Mouse (Mus musculus): ENCODE results near the gene Olfr12. TPM values are rescaled to one million over a fixed set of nuclear protein-coding genes. Genes with fewer than 3 reads are reported as not detected.

The Olfr12 gene
- total RNA-seq, 2 experiments from 2014 or later = not detected

- DNase-seq (ENCODE audit: low spot score in 2 of 2) = peak; percentile 56 to 69
Observed at GRCm38 (mm10) chr1:92638736-92639135, 21.1 kb downstream of the Olfr12 start.

- no peak for DNase-seq (ENCODE audit: low spot score in 2 of 2)
Observed at GRCm38 (mm10) chr1:92640393-92640792, 22.8 kb downstream of the Olfr12 start.

GRCm38 (mm10) chr1:92641514-92642272, 24.1 kb downstream of the Olfr12 start, which contains the start of gene Cops9:
Gene Cops9, minus strand, starts transcription at chr1:92641985.
- peak; percentile 80 to 93 for DNase-seq (ENCODE audit: low spot score in 2 of 2)

GRCm38 (mm10) chr1:92643691-92644090, 26.1 kb downstream of the Olfr12 start:
- DNase-seq (ENCODE audit: low spot score in 2 of 2) = no peak

- no peak for DNase-seq (ENCODE audit: low spot score in 2 of 2)
Observed at GRCm38 (mm10) chr1:92644916-92645315, 27.3 kb downstream of the Olfr12 start.

- DNase-seq (ENCODE audit: low spot score in 2 of 2) = no peak
Observed at GRCm38 (mm10) chr1:92646111-92646510, 28.5 kb downstream of the Olfr12 start.

GRCm38 (mm10) chr1:92646601-92647000, 29.0 kb downstream of the Olfr12 start:
- no peak for DNase-seq (ENCODE audit: low spot score in 2 of 2)

GRCm38 (mm10) chr1:92647026-92647425, 29.4 kb downstream of the Olfr12 start:
- no peak for DNase-seq (ENCODE audit: low spot score in 2 of 2)

GRCm38 (mm10) chr1:92647752-92648151, 30.2 kb downstream of the Olfr12 start:
- peak in 1 of 2 experiments; percentile 84 for DNase-seq (ENCODE audit: low spot score in 2 of 2)

GRCm38 (mm10) chr1:92648197-92648596, 30.6 kb downstream of the Olfr12 start:
- no peak for DNase-seq (ENCODE audit: low spot score in 2 of 2)

GRCm38 (mm10) chr1:92648673-92649072, 31.1 kb downstream of the Olfr12 start, which contains the start of gene Otos:
Gene Otos, minus strand, starts transcription at chr1:92648841.
- peak; percentile 54 to 87 for DNase-seq (ENCODE audit: low spot score in 2 of 2)

GRCm38 (mm10) chr1:92651467-92651866, 33.9 kb downstream of the Olfr12 start:
- DNase-seq (ENCODE audit: low spot score in 2 of 2) = no peak

- DNase-seq (ENCODE audit: low spot score in 2 of 2) = no peak
Observed at GRCm38 (mm10) chr1:92653179-92653578, 35.6 kb downstream of the Olfr12 start.

GRCm38 (mm10) chr1:92654676-92655075, 37.1 kb downstream of the Olfr12 start:
- no peak for DNase-seq (ENCODE audit: low spot score in 2 of 2)

- DNase-seq (ENCODE audit: low spot score in 2 of 2) = no peak
Observed at GRCm38 (mm10) chr1:92657025-92657820, 39.6 kb downstream of the Olfr12 start.

- no peak for DNase-seq (ENCODE audit: low spot score in 2 of 2)
Observed at GRCm38 (mm10) chr1:92659392-92659791, 41.8 kb downstream of the Olfr12 start.

GRCm38 (mm10) chr1:92667106-92667505, 49.5 kb downstream of the Olfr12 start:
- no peak for DNase-seq (ENCODE audit: low spot score in 2 of 2)

GRCm38 (mm10) chr1:92669430-92669829, 51.8 kb downstream of the Olfr12 start:
- DNase-seq (ENCODE audit: low spot score in 2 of 2) = no peak

- no peak for DNase-seq (ENCODE audit: low spot score in 2 of 2)
Observed at GRCm38 (mm10) chr1:92671326-92671725, 53.7 kb downstream of the Olfr12 start.

All from layer of hippocampus, adult 18-20 months (tissue).